Mouse (Mus musculus): Measurements from ENCODE around the gene Spopl. TPM values are rescaled to one million over a fixed set of nuclear protein-coding genes. Genes with fewer than 3 reads are reported as not detected.
"Not testable (repeated sequence)": the region's sequence is repeated elsewhere in the genome, so short reads cannot be mapped to it uniquely, and the experiment has no call there.

Gene Spopl
- 10 to 100 TPM; 17.4 to 18.8 TPM for total RNA-seq (2021)
- long read RNA-seq, experiment 1, full-length matches to known transcripts, result 2 of 3 reads
- long read RNA-seq, experiment 1, partial matches to known transcripts, result 0 of 3 reads
- long read RNA-seq, experiment 1, other reads (novel, unspliced or antisense), result 1 of 3 reads
- long read RNA-seq, experiment 2, full-length matches to known transcripts, result 3 of 6 reads
- long read RNA-seq, experiment 2, partial matches to known transcripts, result 0 of 6 reads
- long read RNA-seq, experiment 2, other reads (novel, unspliced or antisense), result 3 of 6 reads

- DNase-seq (ENCODE audit: low spot score in 2 of 2), result peak; percentile 79 to 91
These were observed at the start of gene Spopl for GRCm38 (mm10) chr2:23571302-23572156. Gene Spopl (minus strand): TSS chr2:23572106.

- no peak for DNase-seq (ENCODE audit: low spot score in 2 of 2)
These were observed 48.2 kb upstream of the Spopl start for GRCm38 (mm10) chr2:23620128-23620527.

- no peak for DNase-seq (ENCODE audit: low spot score in 2 of 2)
These were observed 46.1 kb upstream of the Spopl start for GRCm38 (mm10) chr2:23617989-23618388.

GRCm38 (mm10) chr2:23605391-23605790 lies 33.5 kb upstream of the Spopl start:
- DNase-seq (ENCODE audit: low spot score in 2 of 2), result no peak

- no peak for DNase-seq (ENCODE audit: low spot score in 2 of 2)
These were observed 16.9 kb upstream of the Spopl start for GRCm38 (mm10) chr2:23588769-23589168.

GRCm38 (mm10) chr2:23572157-23572532 lies 239 bp upstream of the Spopl start:
- not testable (repeated sequence) for DNase-seq (ENCODE audit: low spot score in 2 of 2)

GRCm38 (mm10) chr2:23570563-23570962 lies 1.3 kb downstream of the Spopl start:
- no peak for DNase-seq (ENCODE audit: low spot score in 2 of 2)

- DNase-seq (ENCODE audit: low spot score in 2 of 2), result no peak
These were observed 3.1 kb downstream of the Spopl start for GRCm38 (mm10) chr2:23568775-23569174.

GRCm38 (mm10) chr2:23565081-23565801 lies 6.7 kb downstream of the Spopl start:
- DNase-seq (ENCODE audit: low spot score in 2 of 2), result no peak

- DNase-seq (ENCODE audit: low spot score in 2 of 2), result no peak
These were observed 9.0 kb downstream of the Spopl start for GRCm38 (mm10) chr2:23562898-23563297.

- no peak for DNase-seq (ENCODE audit: low spot score in 2 of 2)
These were observed 12.7 kb downstream of the Spopl start for GRCm38 (mm10) chr2:23559186-23559585.

- DNase-seq (ENCODE audit: low spot score in 2 of 2), result no peak
These were observed 20.7 kb downstream of the Spopl start for GRCm38 (mm10) chr2:23551235-23551634.

- DNase-seq (ENCODE audit: low spot score in 2 of 2), result no peak
These were observed 24.7 kb downstream of the Spopl start for GRCm38 (mm10) chr2:23547220-23547619.

- DNase-seq (ENCODE audit: low spot score in 2 of 2), result no peak
These were observed 31.9 kb downstream of the Spopl start for GRCm38 (mm10) chr2:23539967-23540366.

- DNase-seq (ENCODE audit: low spot score in 2 of 2), result not testable (repeated sequence)
These were observed 44.2 kb downstream of the Spopl start for GRCm38 (mm10) chr2:23527717-23528116.

GRCm38 (mm10) chr2:23505141-23505540 lies 66.8 kb downstream of the Spopl start:
- no peak for DNase-seq (ENCODE audit: low spot score in 2 of 2)

- DNase-seq (ENCODE audit: low spot score in 2 of 2), result no peak
These were observed 90.2 kb downstream of the Spopl start for GRCm38 (mm10) chr2:23481715-23482114.

GRCm38 (mm10) chr2:23467471-23467870 lies 104.4 kb downstream of the Spopl start:
- no peak for DNase-seq (ENCODE audit: low spot score in 2 of 2)

GRCm38 (mm10) chr2:23457452-23457851 lies 114.5 kb downstream of the Spopl start:
- no peak for DNase-seq (ENCODE audit: low spot score in 2 of 2)

Data from layer of hippocampus, postnatal 14 days (tissue).